Mouse (Mus musculus): Measurements from ENCODE around the gene Tpsb2.

Tpsb2 gene

DNA sequence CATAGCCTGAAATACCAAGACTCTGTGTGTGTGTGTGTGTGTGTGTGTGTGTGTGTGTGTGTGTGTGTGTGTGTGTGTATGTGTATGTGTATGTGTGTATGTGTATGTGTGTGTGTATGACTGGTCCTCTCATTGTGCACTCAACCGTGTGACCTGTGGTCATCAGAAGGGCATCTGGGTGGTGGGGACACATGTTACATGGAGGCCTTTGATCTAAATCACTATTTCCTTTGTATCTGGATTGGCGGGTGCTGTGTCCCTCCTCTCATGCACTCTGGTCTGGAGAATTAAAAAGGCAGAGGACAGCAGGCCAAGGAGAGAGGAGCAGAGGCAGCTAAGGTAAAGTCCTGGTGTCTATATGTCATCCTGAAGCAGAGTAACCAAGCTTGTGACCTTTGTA, at the start of gene Tpsb2:
Gene Tpsb2 (plus strand): TSS at position 301 of the 400 bp plus-strand sequence.
- no peak for DNase-seq (ENCODE audit: low read depth, low spot score)

DNA sequence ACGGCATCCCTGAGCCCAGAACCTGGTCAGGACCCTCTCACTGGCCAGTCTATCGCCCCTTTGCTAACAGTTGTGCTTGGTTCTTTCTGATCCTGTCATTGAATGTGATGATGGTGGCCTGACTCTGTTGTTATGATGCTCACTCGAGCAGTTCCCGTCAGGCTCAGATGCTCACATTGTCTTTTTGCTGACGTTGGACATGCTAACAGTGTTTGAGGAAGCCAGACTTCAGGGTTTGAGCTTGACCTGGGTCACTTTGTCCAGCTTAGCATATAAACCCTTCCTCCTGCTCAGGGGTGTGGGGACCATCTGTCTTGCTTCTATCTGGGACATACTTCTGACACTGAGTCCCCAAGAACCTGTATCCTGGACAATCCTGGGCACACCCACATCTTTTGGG, 47.8 kb upstream of the Tpsb2 start, which contains the start of gene Prss29:
Gene Prss29 (plus strand): TSS at position 301 of the 400 bp plus-strand sequence.
- no peak for DNase-seq (ENCODE audit: low read depth, low spot score)

GRCm38 (mm10) chr17:25320819-25321218, 45.3 kb upstream of the Tpsb2 start:
- no peak for DNase-seq (ENCODE audit: low read depth, low spot score)

DNA sequence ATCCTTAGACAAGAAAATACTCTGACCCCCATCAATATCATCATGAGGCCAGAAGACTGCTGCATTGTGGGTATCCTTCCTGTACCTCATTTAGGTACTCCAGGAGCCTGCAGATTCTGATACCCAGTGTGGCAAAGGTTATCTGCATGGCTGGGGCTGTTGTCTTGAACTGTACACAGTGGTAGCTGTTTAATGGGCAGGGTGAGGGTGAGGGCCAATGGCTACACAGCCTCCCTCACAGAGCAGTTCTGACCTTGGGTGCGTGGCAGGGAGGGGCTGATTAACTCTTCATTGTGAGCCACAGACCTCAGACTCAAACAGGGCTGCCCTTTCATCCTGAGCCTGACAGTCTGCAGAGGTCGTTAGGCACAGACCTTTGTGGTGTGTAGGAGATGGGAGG, 43.2 kb upstream of the Tpsb2 start:
- no peak for DNase-seq (ENCODE audit: low read depth, low spot score)

GRCm38 (mm10) chr17:25332321-25332720, 33.8 kb upstream of the Tpsb2 start:
- no peak for DNase-seq (ENCODE audit: low read depth, low spot score)

GRCm38 (mm10) chr17:25333943-25334342, 32.2 kb upstream of the Tpsb2 start:
- DNase-seq (ENCODE audit: low read depth, low spot score), result peak; percentile 64

GRCm38 (mm10) chr17:25338218-25338617, 27.9 kb upstream of the Tpsb2 start:
- DNase-seq (ENCODE audit: low read depth, low spot score), result no peak

GRCm38 (mm10) chr17:25340003-25340402, 26.1 kb upstream of the Tpsb2 start:
- no peak for DNase-seq (ENCODE audit: low read depth, low spot score)

DNA sequence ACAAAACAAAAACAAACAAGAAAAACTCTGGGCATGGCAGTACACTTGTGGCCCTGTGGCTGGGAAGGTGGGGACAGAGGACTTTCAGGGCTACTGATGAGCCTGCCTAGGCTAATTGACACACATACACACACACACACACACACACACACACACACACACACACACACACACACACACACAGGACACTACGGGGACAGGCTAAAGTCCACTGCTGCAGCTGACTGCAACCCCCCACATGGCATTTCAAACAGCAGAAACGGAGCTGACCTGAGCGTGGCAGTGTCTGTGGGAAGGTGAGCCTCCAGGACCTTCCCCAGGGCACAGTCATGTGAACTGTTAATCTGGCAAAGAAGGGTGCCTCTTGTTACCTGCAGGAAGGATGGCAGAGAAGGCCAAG, 24.6 kb upstream of the Tpsb2 start:
- DNase-seq (ENCODE audit: low read depth, low spot score), result no peak

GRCm38 (mm10) chr17:25345462-25345861, 20.6 kb upstream of the Tpsb2 start, which contains the start of gene Tpsab1:
Gene Tpsab1 (minus strand): TSS chr17:25345562.
- no peak for DNase-seq (ENCODE audit: low read depth, low spot score)

DNA sequence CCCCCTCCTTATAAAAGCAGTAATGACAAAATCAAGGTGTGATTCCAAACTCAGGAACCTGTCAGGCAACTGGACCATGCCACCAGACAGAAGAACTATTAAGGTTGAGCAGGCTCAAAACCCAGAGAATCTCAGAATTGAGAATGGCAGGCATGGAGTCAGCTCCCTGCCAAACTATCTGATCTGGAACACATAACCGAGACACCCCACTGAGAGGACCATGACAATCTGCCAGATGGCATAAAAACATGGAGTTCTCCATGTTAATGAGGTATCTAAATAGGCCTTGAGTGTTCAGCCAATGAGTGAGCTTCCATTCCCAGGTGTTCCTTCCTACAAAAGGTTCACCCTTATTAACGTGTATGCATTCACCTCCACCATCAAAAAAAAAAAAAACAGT, 4.8 kb upstream of the Tpsb2 start:
- no peak for DNase-seq (ENCODE audit: low read depth, low spot score)

DNA sequence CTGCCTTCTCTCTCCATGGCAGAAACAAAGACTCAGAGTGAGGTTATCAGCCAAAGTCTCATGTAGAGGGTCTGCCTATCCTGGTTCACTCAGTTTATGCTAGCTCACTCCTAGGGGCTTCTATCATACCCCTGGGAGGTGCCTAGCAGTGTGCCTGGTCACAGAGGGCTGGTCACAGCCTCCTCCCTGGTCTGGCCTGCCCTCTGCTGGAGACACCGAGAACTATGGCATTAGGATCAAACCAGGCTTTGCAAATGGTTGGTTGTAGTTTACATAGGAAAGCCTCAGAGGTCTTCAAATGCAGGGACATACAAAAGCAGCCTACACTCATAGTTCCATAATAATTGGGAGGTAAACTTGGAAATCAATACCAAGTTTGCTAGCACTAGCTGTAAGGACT, 2.4 kb upstream of the Tpsb2 start:
- peak; percentile 52 for DNase-seq (ENCODE audit: low read depth, low spot score)

- DNase-seq (ENCODE audit: low read depth, low spot score), result no peak
Observed at GRCm38 (mm10) chr17:25368973-25369372, 2.9 kb downstream of the Tpsb2 start, which contains the start of gene Tpsg1. Gene Tpsg1 (plus strand): TSS chr17:25369273.

- no peak for DNase-seq (ENCODE audit: low read depth, low spot score)
Observed at GRCm38 (mm10) chr17:25372491-25372890, 6.4 kb downstream of the Tpsb2 start.

- no peak for DNase-seq (ENCODE audit: low read depth, low spot score)
Observed at GRCm38 (mm10) chr17:25374011-25374410, 7.9 kb downstream of the Tpsb2 start.

- no peak for DNase-seq (ENCODE audit: low read depth, low spot score)
Observed at GRCm38 (mm10) chr17:25394526-25394925, 28.4 kb downstream of the Tpsb2 start.

GRCm38 (mm10) chr17:25397804-25398519, 31.9 kb downstream of the Tpsb2 start:
- peak; percentile 70 for DNase-seq (ENCODE audit: low read depth, low spot score)

- no peak for DNase-seq (ENCODE audit: low read depth, low spot score)
Observed at GRCm38 (mm10) chr17:25398520-25398838, 32.4 kb downstream of the Tpsb2 start.

GRCm38 (mm10) chr17:25400443-25400842, 34.3 kb downstream of the Tpsb2 start:
- peak; percentile 26 for DNase-seq (ENCODE audit: low read depth, low spot score)

DNA sequence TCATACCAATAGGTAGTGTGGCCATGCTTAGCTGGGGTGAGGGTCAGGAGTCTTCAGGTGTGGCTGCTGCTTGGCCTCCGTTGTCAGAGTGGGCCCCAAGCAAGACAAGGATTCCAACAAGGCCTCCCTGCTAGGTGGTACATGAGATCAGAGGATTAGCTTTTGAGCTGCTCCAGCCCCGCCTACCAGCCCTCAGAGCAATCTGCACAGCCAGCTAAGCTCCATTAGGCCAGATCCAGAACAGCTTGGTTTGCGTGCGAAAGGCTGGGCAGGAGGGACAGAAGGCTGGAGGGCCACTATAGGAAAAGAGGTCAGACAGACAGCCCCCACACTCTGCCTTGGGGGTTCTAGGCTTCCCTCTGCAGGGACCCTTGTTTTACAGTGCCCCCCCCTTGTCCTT, 35.4 kb downstream of the Tpsb2 start:
- DNase-seq (ENCODE audit: low read depth, low spot score), result no peak

GRCm38 (mm10) chr17:25402224-25402623, 36.1 kb downstream of the Tpsb2 start:
- no peak for DNase-seq (ENCODE audit: low read depth, low spot score)

DNA sequence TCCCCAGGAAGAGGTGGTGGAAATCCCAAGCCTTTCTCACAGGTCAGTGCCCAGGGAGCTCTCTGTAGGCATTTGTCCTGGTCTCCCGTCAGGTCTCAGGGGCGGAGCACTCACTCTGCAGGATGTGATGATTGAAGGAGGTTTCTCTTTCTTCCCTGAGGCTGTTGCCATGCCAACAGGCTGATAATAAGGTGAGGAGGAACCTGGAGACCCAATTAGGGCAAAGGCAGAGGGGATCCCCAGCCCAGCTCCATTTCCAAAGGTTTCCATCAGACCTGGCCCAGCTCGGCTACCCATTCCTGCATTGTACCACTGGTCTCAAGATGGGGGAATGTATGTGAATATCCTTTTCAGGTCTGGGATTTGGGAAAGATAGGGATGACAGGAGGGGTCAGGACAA, 38.1 kb downstream of the Tpsb2 start:
- DNase-seq (ENCODE audit: low read depth, low spot score), result no peak

DNA sequence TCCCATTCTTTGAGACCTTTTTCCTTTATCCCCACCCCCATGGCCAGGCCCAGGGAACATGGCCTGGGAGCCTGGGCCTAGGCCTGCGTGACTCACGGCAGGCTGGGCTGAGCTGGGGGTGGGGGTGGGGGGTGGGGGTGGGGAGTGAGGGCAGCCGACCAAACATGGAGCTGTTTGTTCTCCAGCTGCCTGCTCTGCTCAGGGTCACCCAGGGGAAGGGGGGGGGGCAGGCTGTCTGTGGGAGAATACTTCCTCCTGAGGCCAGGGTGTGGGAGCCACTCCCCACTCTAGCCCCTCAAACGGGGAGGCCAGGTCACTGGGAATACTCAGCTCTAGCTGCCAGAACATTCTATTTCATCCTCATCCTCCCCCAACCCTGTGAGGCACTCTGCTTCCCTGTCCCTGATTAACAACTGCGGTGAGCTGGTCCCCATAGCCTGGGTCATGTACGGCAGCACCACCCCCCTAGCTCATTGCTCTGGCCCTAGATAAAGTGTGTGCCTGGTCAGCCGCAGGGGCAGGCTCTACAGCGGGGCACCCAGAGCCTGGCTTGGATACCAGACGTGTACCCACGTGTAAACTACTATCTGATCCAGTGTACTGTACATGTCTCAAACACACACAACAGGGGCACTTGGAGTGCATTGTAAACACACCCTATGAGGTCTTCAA, 39.3 kb downstream of the Tpsb2 start:
- DNase-seq (ENCODE audit: low read depth, low spot score), result no peak
